Comparison of ENCODE assay signal across 31 mouse cellular contexts in genomic region chr1:74861783-74862182, GRCm38 (mm10). TPM values are rescaled to one million over a fixed set of nuclear protein-coding genes. Genes with fewer than 3 reads are reported as not detected.
A peak's percentile ranks its signal among the peaks of the same experiment; 100 is the strongest.
DNase-seq lines count a peak whose midpoint lies in the region; ATAC-seq and TF ChIP-seq lines count a peak whose summit lies in the region.
"Had no signal": no experiment of that assay in that cellular context is flagged by ENCODE, and none has a peak within 500 bp of the region (broad histone marks: within the 10 kb centered on the region; RNA-seq: fewer than 3 reads in every experiment).

No protein-coding gene starts in this region.

- no peak for ATAC-seq in stomach, postnatal 0 days (ENCODE audit: low FRiP score, low TSS enrichment)
- ATAC-seq: forebrain, embryonic 13.5 days; inflammation-experienced regulatory T-cells, adult 6 months; midbrain, embryonic 16.5 days had no signal

- TF ChIP-seq EP300 in CH12.LX (IDR thresholded peaks at IDR 0.05; ENCODE audit: low read length), result no peak
- TF ChIP-seq EP300 in stomach, postnatal 0 days (optimal IDR thresholded peaks at IDR 0.05), result no peak

- intact Hi-C loops in left cerebral cortex, adult 2 months (cut with DNase I), result no loop called here
- intact Hi-C loops in left cerebral cortex, postnatal 36 days (cut with DNase I), result no loop called here

- peak; percentile 59 for TF ChIP-seq RAD21 in CH12.LX (IDR thresholded peaks at IDR 0.05; ENCODE audit: low read depth, low read length)

- no peak overlapping the region for H3K4me3 ChIP-seq in left cerebral cortex, adult 2 months
- H3K4me3 ChIP-seq in CH12.LX (replicated peaks in 1 of 3; ENCODE audit: low read depth in 2 of 3, low read length in 2 of 3, poor library complexity in 1 of 3), result no peak overlapping the region
- no peak overlapping the region for H3K4me3 ChIP-seq in ES-E14 (ENCODE audit: insufficient read depth in 1 of 2, low read depth in 1 of 2, low read length in 2 of 2, poor library complexity in 1 of 2, severe bottlenecking in 1 of 2)
- H3K4me3 ChIP-seq in stomach, postnatal 0 days (ENCODE audit: low read depth, low read length), result no peak overlapping the region
- H3K4me3 ChIP-seq: embryonic facial prominence, embryonic 13.5 days; erythroblast, embryonic 14.5 days; forebrain, embryonic 13.5 days; gastrocnemius, adult 2 months; heart, embryonic 15.5 days; limb, embryonic 13.5 days; liver, embryonic 13.5 days; megakaryocyte, embryonic 14.5 days had no signal

- no peaks in the 10 kb centered on the region for H3K79me2 ChIP-seq in CH12.LX (replicated peaks; ENCODE audit: control insufficient read depth, extremely low read depth, insufficient read depth, poor library complexity, severe bottlenecking)

- peak; percentile 41 for TF ChIP-seq CTCF in left cerebral cortex, adult 2 months (IDR thresholded peaks at IDR 0.05)
- peak in 1 of 2 experiments; percentile 61; a peak in 2 of 4 replicates for TF ChIP-seq CTCF in CH12.LX (conservative IDR thresholded peaks at IDR 0.05 in 1 of 2, IDR thresholded peaks at IDR 0.05 in 1 of 2; ENCODE audit: low read depth in 2 of 2, low read length in 2 of 2)
- TF ChIP-seq CTCF in stomach, postnatal 0 days (IDR thresholded peaks at IDR 0.05; ENCODE audit: low read depth), result peak; percentile 28; the same call in 1 of the 2 replicates

- DNase-seq in left cerebral cortex, adult 2 months (ENCODE audit: extremely low spot score in 1 of 2, low spot score in 2 of 2), result no peak
- DNase-seq in left cerebral cortex, postnatal 36 days (ENCODE audit: low spot score in 2 of 2), result no peak
- DNase-seq in CH12.LX (ENCODE audit: extremely low read depth) (no peak), ES-E14 (ENCODE audit: low read depth, low spot score) (no peak)
- DNase-seq in stomach, postnatal 0 days (ENCODE audit: low spot score), result no peak
- no peak for DNase-seq in testis, postnatal 14 days (ENCODE audit: low spot score)
- no peak for DNase-seq in adrenal gland, adult 18-20 months (ENCODE audit: low spot score in 2 of 2)
- DNase-seq: cerebellum, adult 11-12 months; cerebellum, postnatal 25 days; embryo, embryonic 11 days; gastrocnemius, adult 2 months; heart, postnatal 36 days; kidney, adult 2 months; kidney, postnatal 14 days; layer of hippocampus, postnatal 36 days; liver, embryonic 13.5 days; lung, embryonic 14.5 days had no signal

- peaks cover 3 to 17% of the 10 kb centered on the region in 2 experiments; a peak in 3 of 4 replicates for H3K4me1 ChIP-seq in CH12.LX (ENCODE audit: control insufficient read depth in 1 of 2, insufficient read depth in 2 of 2)
- peaks cover 5 to 14% of the 10 kb centered on the region in 2 experiments; a peak in 3 of 4 replicates for H3K4me1 ChIP-seq in ES-E14 (ENCODE audit: control insufficient read depth in 2 of 2, insufficient read depth in 2 of 2, low read length in 2 of 2, poor library complexity in 1 of 2)
- no peaks in the 10 kb centered on the region for H3K4me1 ChIP-seq in stomach, postnatal 0 days (replicated peaks; ENCODE audit: control insufficient read depth, insufficient read depth)
- H3K4me1 ChIP-seq: liver, embryonic 13.5 days had no signal

- H3K4me2 ChIP-seq in CH12.LX (ENCODE audit: insufficient read depth, low read depth, poor library complexity, severe bottlenecking), result no peak overlapping the region
- H3K4me2 ChIP-seq in stomach, postnatal 0 days (replicated peaks; ENCODE audit: low read depth), result no peak overlapping the region
- H3K4me2 ChIP-seq: embryonic facial prominence, embryonic 13.5 days; forebrain, embryonic 13.5 days; heart, embryonic 15.5 days; hindbrain, embryonic 14.5 days; limb, embryonic 13.5 days; liver, embryonic 13.5 days; lung, embryonic 14.5 days had no signal

- in situ Hi-C loops in CH12.LX (cut with MboI; ENCODE audit: low pct_ligation_motif_present, low pct_unique_long_range_greater_than_20kb, low sequenced_read_pairs), result no loop called here
- in situ Hi-C loops in ES-E14 (cut with MboI; ENCODE audit: low sequenced_read_pairs in 2 of 2, unreplicated experiment in 2 of 2), result no loop called here

- no peak overlapping the region for H3K27ac ChIP-seq in left cerebral cortex, adult 2 months
- H3K27ac ChIP-seq in CH12.LX (ENCODE audit: insufficient read depth, low read depth), result no peak overlapping the region
- no peak overlapping the region for H3K27ac ChIP-seq in ES-E14 (ENCODE audit: insufficient read depth, low read depth, low read length, poor library complexity, severe bottlenecking)
- H3K27ac ChIP-seq in stomach, postnatal 0 days (replicated peaks), result no peak overlapping the region
- H3K27ac ChIP-seq: embryonic facial prominence, embryonic 13.5 days; forebrain, embryonic 13.5 days; gastrocnemius, adult 2 months; heart, embryonic 15.5 days; hindbrain, embryonic 14.5 days; limb, embryonic 13.5 days; liver, embryonic 13.5 days had no signal

- dilution Hi-C loops in CH12.LX (cut with MboI; ENCODE audit: extremely low pct_ligation_motif_present, extremely low pct_unique_long_range_greater_than_20kb, low sequenced_read_pairs), result no loop called here

- H3K9me3 ChIP-seq in CH12.LX (replicated peaks; ENCODE audit: low read length) (peaks cover 1% of the 10 kb centered on the region), ES-E14 (ENCODE audit: control insufficient read depth, insufficient read depth, low read depth, low read length) (no peaks in the 10 kb centered on the region)
- H3K9me3 ChIP-seq in stomach, postnatal 0 days (ENCODE audit: control insufficient read depth, low read length), result no peaks in the 10 kb centered on the region
- H3K9me3 ChIP-seq: embryonic facial prominence, embryonic 13.5 days; forebrain, embryonic 13.5 days; heart, embryonic 15.5 days; limb, embryonic 13.5 days; liver, embryonic 13.5 days; megakaryocyte, embryonic 14.5 days had no signal

- H3K9ac ChIP-seq in CH12.LX (ENCODE audit: insufficient read depth, low read depth) (no peak overlapping the region), ES-E14 (ENCODE audit: insufficient read depth, low read depth, low read length, poor library complexity, severe bottlenecking) (no peak overlapping the region)
- H3K9ac ChIP-seq in stomach, postnatal 0 days (ENCODE audit: low read length), result no peak overlapping the region
- H3K9ac ChIP-seq: embryonic facial prominence, embryonic 13.5 days; forebrain, embryonic 13.5 days; heart, embryonic 15.5 days; hindbrain, embryonic 14.5 days; limb, embryonic 13.5 days; liver, embryonic 13.5 days; lung, embryonic 14.5 days had no signal

- no peaks in the 10 kb centered on the region for H3K27me3 ChIP-seq in CH12.LX (replicated peaks)
- peaks cover 13% of the 10 kb centered on the region; the same call in 1 of the 2 replicates for H3K27me3 ChIP-seq in stomach, postnatal 0 days (ENCODE audit: control insufficient read depth, insufficient read depth, low read length)

- no peaks in the 10 kb centered on the region for H3K36me3 ChIP-seq in CH12.LX (replicated peaks in 1 of 2; ENCODE audit: control insufficient read depth in 1 of 2, insufficient read depth in 1 of 2, low read length in 1 of 2)
- no peaks in the 10 kb centered on the region for H3K36me3 ChIP-seq in ES-E14 (ENCODE audit: control insufficient read depth, insufficient read depth, low read length, poor library complexity, severe bottlenecking)
- no peaks in the 10 kb centered on the region for H3K36me3 ChIP-seq in stomach, postnatal 0 days (ENCODE audit: control insufficient read depth, insufficient read depth, low read length)
- H3K36me3 ChIP-seq: embryonic facial prominence, embryonic 13.5 days; heart, embryonic 15.5 days; limb, embryonic 13.5 days; liver, embryonic 13.5 days had no signal

- no peak for TF ChIP-seq POLR2A in CH12.LX (IDR thresholded peaks at IDR 0.05; ENCODE audit: low read depth, low read length)

TF ChIP-seq in CH12.LX, 34 proteins besides CTCF, POLR2A, EP300 and RAD21 (continues in another document):
- no peak for TF ChIP-seq JUN (IDR thresholded peaks at IDR 0.05; ENCODE audit: insufficient read depth, low read depth, low read length)
- TF ChIP-seq BHLHE40 (IDR thresholded peaks at IDR 0.05; ENCODE audit: low read depth, low read length), result no peak
- no peak for TF ChIP-seq ELF1 (IDR thresholded peaks at IDR 0.05; ENCODE audit: low read depth, low read length)
- peak; percentile 44 for TF ChIP-seq SMC3 (IDR thresholded peaks at IDR 0.05; ENCODE audit: low read depth, low read length)
- no peak for TF ChIP-seq NELFE (IDR thresholded peaks at IDR 0.05; ENCODE audit: low read depth, low read length)

TF ChIP-seq in ES-E14, 5 proteins besides CTCF, POLR2A, EP300 and RAD21:
- TF ChIP-seq ZC3H11A (IDR thresholded peaks at IDR 0.05; ENCODE audit: borderline replicate concordance, low read depth, low read length) (peak; percentile 34; the same call in 1 of the 2 replicates), MAFK (IDR thresholded peaks at IDR 0.05; ENCODE audit: insufficient read depth, low read depth, low read length) (no peak), CHD2 (IDR thresholded peaks at IDR 0.05; ENCODE audit: low read depth, low read length) (no peak), ZNF384 (IDR thresholded peaks at IDR 0.05; ENCODE audit: low read depth, low read length) (no peak)

RNA-seq across cellular contexts. Expression of gene Cdk5r2, which starts 7.0 kb away (rescaled TPM):
- 100 to 1,000 TPM; 365 to 389 TPM for total RNA-seq in left cerebral cortex, adult 2 months (2021)
- 100 to 1,000 TPM; 384 to 481 TPM for total RNA-seq in left cerebral cortex, postnatal 36 days (2021)
- total RNA-seq in CH12.LX (2012; rRNA removed) (0.04 TPM in 1 of 2 replicates, not detected in the other), CH12.LX (2014; rRNA removed) (not detected in 2 replicates), ES-E14 (2012; rRNA removed) (0.26 and 0.54 TPM in 2 replicates)
- 0.23 and 0.24 TPM in 2 replicates for polyA plus RNA-seq in CH12.LX (2012; ENCODE audit: insufficient read length, low read depth)
- 0.12 and 0.19 TPM in 2 replicates for polyA plus RNA-seq in stomach, postnatal 0 days (2015; fragmentation: Nextera tagmentation; extraction: Ambion mirVana)
- 1 to 10 TPM; 4.1 to 4.8 TPM for total RNA-seq in adrenal gland, adult 18-20 months (2021)
- total RNA-seq: gastrocnemius, adult 2 months; heart, postnatal 36 days; neutrophil, adult 5-6 weeks had no signal
- polyA plus RNA-seq: erythroblast, embryonic 14.5 days; heart, embryonic 15.5 days; inflammation-experienced regulatory T-cells, adult 6 months; liver, embryonic 13.5 days; lung, embryonic 14.5 days had no signal

RNA-seq across cellular contexts. Expression of gene Fev, which starts 23.4 kb away (rescaled TPM):
- not detected for total RNA-seq in left cerebral cortex, adult 2 months (2021)
- total RNA-seq in left cerebral cortex, postnatal 36 days (2021), result not detected
- not detected in 2 replicates for total RNA-seq in CH12.LX (2012; rRNA removed)
- total RNA-seq in CH12.LX (2014; rRNA removed), result not detected in 2 replicates
- not detected in 2 replicates for polyA plus RNA-seq in CH12.LX (2012; ENCODE audit: insufficient read length, low read depth)
- not detected in 2 replicates for total RNA-seq in ES-E14 (2012; rRNA removed)
- polyA plus RNA-seq in stomach, postnatal 0 days (2015; fragmentation: Nextera tagmentation; extraction: Ambion mirVana), result 0.22 and 0.31 TPM in 2 replicates
- 1 to 10 TPM in 1 of 2 experiments, under 1 TPM in 1; 0.96 to 1.2 TPM for total RNA-seq in adrenal gland, adult 18-20 months (2021)
- total RNA-seq: gastrocnemius, adult 2 months; gastrocnemius, postnatal 4 days; heart, postnatal 36 days; layer of hippocampus, adult 18-20 months; layer of hippocampus, postnatal 36 days; left cerebral cortex, postnatal 14 days; neutrophil, adult 5-6 weeks had no signal
- polyA plus RNA-seq: embryonic facial prominence, embryonic 13.5 days; erythroblast, embryonic 14.5 days; forebrain, embryonic 13.5 days; frontal cortex, adult 2 months; inflammation-experienced regulatory T-cells, adult 6 months; kidney, adult 2 months; lung, embryonic 14.5 days had no signal

RNA-seq across cellular contexts. Expression of gene Cryba2, which starts 31.2 kb away (rescaled TPM):
- not detected for total RNA-seq in left cerebral cortex, adult 2 months (2021)
- total RNA-seq in left cerebral cortex, postnatal 36 days (2021), result 1 to 10 TPM in 1 of 2 experiments, not detected in 1; 1.2 TPM
- 0.55 TPM in 1 of 2 replicates, not detected in the other for total RNA-seq in CH12.LX (2012; rRNA removed)
- total RNA-seq in CH12.LX (2014; rRNA removed), result not detected in 2 replicates
- 0.30 and 0.78 TPM in 2 replicates for polyA plus RNA-seq in CH12.LX (2012; ENCODE audit: insufficient read length, low read depth)
- total RNA-seq in ES-E14 (2012; rRNA removed), result not detected in 2 replicates
- 0.50 and 0.93 TPM in 2 replicates for polyA plus RNA-seq in stomach, postnatal 0 days (2015; fragmentation: Nextera tagmentation; extraction: Ambion mirVana)
- under 1 TPM; 0.58 to 0.76 TPM for total RNA-seq in adrenal gland, adult 18-20 months (2021)
- total RNA-seq: gastrocnemius, adult 2 months; gastrocnemius, postnatal 4 days; heart, postnatal 36 days; layer of hippocampus, postnatal 36 days; neutrophil, adult 5-6 weeks had no signal
- polyA plus RNA-seq: embryonic facial prominence, embryonic 13.5 days; erythroblast, embryonic 14.5 days; forebrain, embryonic 13.5 days; heart, embryonic 15.5 days; inflammation-experienced regulatory T-cells, adult 6 months; kidney, adult 2 months; limb, embryonic 13.5 days; liver, embryonic 13.5 days; lung, embryonic 14.5 days had no signal

Comparison
In these comparisons a context has a peak if more than half of its experiments do, and no peak if none do; other contexts are left out.
1. RNA of gene Cdk5r2, which starts 7.0 kb away (total RNA-seq): 384 to 481 TPM in left cerebral cortex, postnatal 36 days and 365 to 389 TPM in left cerebral cortex, adult 2 months; 4.1 to 4.8 TPM in adrenal gland, adult 18-20 months, 0.26 to 0.54 TPM in ES-E14 and 0.04 TPM in CH12.LX; every median in the first group is over 10 times any median in the second.